Mouse (Mus musculus): ENCODE measurements around the gene Trpm3.

The Trpm3 gene

GRCm38 (mm10) chr19:22138590-22139421 is at the start of gene Trpm3:
TSS of gene Trpm3 (plus strand) at chr19:22139046.
- peak; percentile 2 for DNase-seq

DNA sequence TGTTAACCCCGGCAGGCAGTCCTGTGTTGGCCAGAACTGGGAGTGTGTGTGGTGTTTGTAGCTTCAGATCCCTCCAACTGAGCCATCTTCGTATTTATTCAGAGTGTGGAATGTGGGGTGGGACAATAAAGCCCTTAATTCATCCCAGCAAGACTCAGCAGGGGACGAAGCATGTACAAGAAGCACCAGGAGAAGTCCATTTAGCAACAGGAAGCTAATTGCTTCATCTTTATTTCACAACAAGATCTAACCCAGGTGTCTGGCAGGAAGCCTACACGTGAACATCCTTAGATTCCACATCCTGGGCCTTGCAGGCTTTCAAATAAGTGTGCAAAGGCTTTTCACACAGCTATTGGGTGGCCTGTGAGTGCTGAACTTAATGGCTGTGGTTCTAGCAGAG is 38.3 kb upstream of the Trpm3 start:
- no peak for DNase-seq

GRCm38 (mm10) chr19:22103865-22104264 is 35.0 kb upstream of the Trpm3 start:
- DNase-seq = no peak

GRCm38 (mm10) chr19:22104848-22105484 is 33.9 kb upstream of the Trpm3 start:
- no peak for DNase-seq

GRCm38 (mm10) chr19:22105648-22106047 is 33.2 kb upstream of the Trpm3 start:
- DNase-seq = no peak

DNA sequence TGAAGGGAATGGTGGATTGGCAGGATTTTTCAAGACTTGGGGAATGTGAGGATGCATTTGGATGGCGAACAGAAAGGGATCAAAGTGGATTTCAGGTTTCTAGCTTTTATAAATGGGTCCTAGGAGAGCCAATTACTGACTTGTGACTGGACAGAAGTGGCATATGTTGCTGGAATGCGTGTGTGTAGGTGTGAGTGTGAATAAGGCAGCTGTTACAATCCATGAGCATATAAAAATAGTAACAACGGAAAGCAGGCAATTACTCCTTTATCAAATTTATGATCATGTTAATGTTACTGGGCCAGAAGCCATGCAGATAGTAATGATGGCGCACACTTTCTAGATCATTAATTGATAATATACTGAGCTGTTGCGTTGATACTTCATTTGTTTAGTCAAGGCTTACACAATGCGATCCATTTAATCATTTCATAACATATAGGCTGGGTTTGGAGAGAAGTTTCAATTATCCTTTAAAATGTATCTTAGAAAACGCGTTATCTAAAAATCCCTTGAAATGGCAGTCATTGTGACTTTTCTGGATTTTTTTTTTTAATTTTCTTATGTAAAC is 29.9 kb upstream of the Trpm3 start:
- DNase-seq = no peak

- no peak for DNase-seq
These were observed 17.9 kb upstream of the Trpm3 start for GRCm38 (mm10) chr19:22120976-22121375.

DNA sequence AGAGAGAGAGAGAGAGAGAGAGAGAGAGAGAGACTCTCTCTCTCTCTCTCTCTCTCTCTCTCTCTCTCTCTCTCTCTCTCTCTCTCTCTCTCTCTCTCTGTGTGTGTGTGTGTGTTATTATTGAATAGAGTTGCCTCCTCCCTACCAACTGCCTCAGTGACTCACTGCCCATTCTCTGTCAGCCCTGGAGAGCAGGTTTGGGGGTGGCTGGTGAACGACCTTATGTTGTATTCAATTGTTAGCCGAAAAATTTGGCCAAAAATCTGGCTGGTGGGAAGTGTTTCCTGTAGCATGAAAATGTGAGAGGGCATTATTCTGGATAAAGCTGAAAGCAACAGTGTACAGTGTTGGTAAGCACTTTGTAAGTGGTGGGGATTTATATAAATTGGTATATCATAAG is 17.2 kb upstream of the Trpm3 start:
- DNase-seq = no peak

- DNase-seq = no peak
These were observed 6.2 kb upstream of the Trpm3 start for GRCm38 (mm10) chr19:22132626-22133025.

- DNase-seq = no peak
These were observed 39.7 kb downstream of the Trpm3 start for GRCm38 (mm10) chr19:22178549-22178948.

- DNase-seq = no peak
These were observed 40.2 kb downstream of the Trpm3 start for GRCm38 (mm10) chr19:22179017-22179416.

GRCm38 (mm10) chr19:22180136-22180535 is 41.3 kb downstream of the Trpm3 start:
- DNase-seq = no peak

DNA sequence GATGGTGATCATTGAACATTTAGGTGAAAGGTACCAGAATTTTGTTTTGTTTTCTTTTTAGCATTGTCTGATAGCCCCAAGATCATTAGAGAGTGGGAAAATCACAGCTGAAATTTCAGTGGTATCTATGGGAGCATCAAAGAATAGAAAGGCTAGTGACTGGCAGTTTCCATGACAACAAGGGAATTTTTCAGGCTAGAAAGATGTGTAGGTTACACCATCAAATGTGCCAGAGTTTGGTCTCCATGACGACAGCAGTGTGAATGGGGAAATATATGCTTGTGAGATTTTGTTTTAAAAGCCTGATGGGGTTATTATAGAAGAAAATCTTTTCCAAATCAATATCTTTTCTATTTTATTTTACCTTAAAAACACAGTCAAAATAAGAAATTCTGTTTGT is 50.9 kb downstream of the Trpm3 start:
- no peak for DNase-seq

- no peak for DNase-seq
These were observed 83.7 kb downstream of the Trpm3 start for GRCm38 (mm10) chr19:22222520-22222919.

DNA sequence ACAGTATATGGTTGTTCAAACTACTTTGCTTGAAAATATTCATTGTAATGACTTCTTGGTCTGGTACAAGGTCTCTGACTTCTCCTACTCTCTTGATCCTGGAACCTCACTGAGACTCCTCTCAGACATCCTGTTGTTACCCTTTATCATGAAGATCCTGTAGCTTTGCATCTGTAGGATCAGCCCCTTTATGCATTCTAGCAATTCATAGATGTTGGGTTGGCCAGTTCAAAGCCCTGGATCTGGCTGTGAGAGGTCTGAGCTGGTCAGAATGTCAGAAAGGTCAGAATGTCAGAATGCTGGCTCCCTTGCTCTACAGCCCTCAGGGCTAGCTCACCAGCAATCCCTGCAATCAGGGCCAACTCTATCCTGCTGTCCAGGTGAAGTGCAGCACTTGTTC is 95.3 kb downstream of the Trpm3 start:
- no peak for DNase-seq

DNA sequence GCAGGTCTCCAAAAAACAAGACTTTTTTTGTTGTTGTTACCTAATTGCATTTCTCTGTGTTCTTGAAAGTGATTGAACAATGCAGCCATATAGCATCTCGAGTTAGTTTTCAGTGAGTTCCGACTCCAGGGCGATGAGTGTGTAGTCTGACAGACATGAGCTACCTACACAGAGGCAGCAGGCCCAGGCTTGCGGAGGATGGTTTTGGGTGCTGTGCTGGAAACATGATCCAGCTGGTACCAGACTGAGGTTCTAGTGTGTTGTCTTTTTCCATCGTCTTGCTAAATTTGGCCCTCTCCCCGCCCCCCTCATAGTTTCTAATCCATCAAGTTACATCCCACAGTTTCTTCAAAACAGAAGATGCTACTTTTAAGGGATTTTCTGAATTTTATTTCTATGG is 110.2 kb downstream of the Trpm3 start:
- no peak for DNase-seq

DNA sequence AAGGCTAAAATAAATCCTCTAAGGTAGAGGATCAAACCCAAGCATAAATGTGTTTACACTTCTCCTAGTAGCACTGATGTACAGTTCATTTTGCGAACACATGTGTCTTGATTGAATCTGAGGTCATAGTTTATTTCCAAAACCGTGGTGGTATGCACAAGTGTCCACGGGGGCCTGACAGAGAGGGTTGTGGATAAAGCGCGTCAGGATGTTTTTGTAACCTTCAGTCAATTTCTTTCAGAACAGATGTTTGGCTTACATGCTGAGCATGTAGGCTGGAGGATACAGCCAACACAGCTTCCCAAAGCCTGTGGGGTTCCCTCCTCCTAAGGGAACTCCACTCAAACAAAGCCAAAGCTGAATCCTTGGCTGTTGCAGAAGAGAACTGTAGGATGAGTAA is 134.1 kb downstream of the Trpm3 start:
- no peak for DNase-seq

GRCm38 (mm10) chr19:22284651-22285050 is 145.8 kb downstream of the Trpm3 start:
- DNase-seq = no peak

DNA sequence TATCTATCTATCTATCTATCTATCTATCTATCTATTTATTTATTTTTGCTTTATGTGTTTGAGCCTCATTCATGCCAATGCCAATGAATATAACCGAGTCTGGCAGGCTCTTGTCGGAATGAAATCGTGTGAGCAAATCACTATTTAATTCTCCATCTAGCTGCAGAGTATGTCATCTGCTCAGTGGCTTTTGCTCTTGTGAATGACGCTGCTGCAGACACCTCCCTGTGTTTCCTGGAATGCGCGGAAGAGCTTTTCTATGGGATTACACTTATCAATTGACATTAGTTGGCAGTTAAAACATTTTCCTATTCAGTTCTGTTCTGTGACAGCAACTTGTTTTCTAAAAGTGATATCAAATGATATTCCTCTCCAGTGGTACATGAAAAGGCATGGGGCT is 153.8 kb downstream of the Trpm3 start:
- DNase-seq = no peak

DNA sequence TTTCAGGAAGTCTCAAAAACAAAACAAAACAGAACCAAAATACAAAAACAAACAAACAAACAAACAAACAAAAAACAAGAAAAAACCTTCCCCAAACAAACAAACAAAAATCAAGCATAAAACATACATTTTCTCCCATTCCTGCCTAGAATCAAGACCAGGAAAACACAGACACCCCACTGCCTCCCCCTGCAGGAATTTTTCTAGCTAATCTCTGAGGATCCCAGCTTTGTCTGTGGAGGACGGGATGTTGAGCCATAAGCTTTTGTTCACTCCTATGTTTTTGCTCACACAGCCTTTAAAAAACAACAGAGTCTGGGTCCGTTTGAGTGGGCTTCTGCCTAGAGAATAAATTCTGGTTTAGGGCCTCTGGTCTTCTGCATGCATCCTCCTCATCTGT is 162.1 kb downstream of the Trpm3 start:
- no peak for DNase-seq

GRCm38 (mm10) chr19:22303021-22303951 is 164.4 kb downstream of the Trpm3 start:
- no peak for DNase-seq

GRCm38 (mm10) chr19:22303952-22304655 is 165.3 kb downstream of the Trpm3 start:
- DNase-seq = peak; percentile 46

Data from kidney, adult 11 months (tissue).